Mouse (Mus musculus): Measurements from ENCODE around the gene Clasp1. TPM values are rescaled to one million over a fixed set of nuclear protein-coding genes. Genes with fewer than 3 reads are reported as not detected.

The Clasp1 gene
- total and polyA plus RNA-seq, 3 experiments = 32.0 to 53.2 (median 42.2) TPM

DNA sequence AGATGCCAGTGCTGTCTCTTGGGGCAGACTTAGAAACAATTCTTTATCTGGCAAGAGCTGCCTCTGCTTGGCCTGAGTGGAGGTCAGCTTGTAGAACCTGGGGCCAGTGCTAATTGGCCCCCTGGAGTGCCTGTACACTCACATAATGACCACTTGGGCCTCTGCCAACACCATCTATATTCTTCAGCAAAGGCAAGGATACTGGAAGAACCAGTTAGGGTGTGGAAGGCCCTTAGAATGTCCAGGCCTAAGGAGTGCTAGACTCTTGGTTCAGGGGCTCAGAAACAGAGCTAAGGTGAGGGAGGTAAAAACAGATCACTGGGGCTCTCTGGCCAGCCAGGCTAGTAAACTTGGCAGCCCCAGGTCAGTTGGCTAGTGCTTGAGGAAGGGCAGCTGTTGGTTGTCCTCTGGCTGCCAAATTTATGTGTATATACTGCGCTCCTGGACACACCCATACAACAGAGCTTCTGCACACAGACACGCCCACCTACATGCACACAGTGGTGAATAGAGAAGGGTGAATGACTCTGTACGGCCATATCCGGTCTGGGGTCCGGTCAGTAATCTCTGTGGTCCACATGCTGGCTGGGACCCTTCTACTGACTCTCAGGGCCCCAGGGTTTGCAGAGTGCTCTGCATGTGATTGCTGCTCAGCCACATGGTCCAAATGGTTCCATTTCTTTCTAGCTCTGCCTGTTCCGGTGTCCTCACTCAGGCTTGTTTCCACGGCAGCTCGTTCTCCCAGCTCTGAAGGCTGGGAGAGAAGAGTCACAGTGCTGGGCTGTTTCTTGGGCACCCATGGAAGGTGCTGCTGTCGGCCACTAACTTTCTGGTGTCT is 261.3 kb downstream of the Clasp1 start (continued):
- TF ChIP-seq SIN3A (IDR thresholded peaks at IDR 0.05; ENCODE audit: low read length) = no peak

DNA sequence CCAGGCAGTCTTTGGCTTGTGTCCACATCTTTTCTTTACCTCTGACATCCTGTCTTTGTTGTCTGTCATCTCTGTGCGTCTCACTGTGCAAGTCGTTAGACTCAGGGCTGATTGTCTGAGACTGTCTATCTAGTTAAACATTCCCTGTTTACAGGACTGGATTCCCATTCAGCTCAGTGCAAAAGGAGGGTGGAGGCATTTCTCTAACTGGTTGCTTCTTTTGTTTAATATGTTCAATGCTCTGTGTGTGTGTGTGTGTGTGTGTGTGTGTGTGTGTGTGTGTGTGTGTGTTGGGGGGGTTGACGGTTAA is 261.9 kb downstream of the Clasp1 start:
- Histone ChIP-seq H3K9ac (ENCODE audit: insufficient read depth, low read depth) (no peak overlapping the region), H3K4me1 (ENCODE audit: control insufficient read depth in 1 of 2, insufficient read depth in 2 of 2) (peaks cover 4 to 6% of the 10 kb centered on the region in 2 experiments; a peak in 2 of 4 replicates), H3K9me3 (replicated peaks; ENCODE audit: low read length) (no peaks in the 10 kb centered on the region), H3K4me2 (ENCODE audit: insufficient read depth, low read depth, poor library complexity, severe bottlenecking) (no peak overlapping the region), H3K4me3 (replicated peaks in 1 of 3; ENCODE audit: low read depth in 2 of 3, low read length in 2 of 3, poor library complexity in 1 of 3) (no peak overlapping the region), H3K27ac (ENCODE audit: insufficient read depth, low read depth) (no peak overlapping the region), H3K27me3 (replicated peaks) (no peaks in the 10 kb centered on the region), H3K79me2 (replicated peaks; ENCODE audit: control insufficient read depth, extremely low read depth, insufficient read depth, poor library complexity, severe bottlenecking) (no peaks in the 10 kb centered on the region), H3K36me3 (replicated peaks in 1 of 2; ENCODE audit: control insufficient read depth in 1 of 2, insufficient read depth in 1 of 2, low read length in 1 of 2) (no peaks in the 10 kb centered on the region)
- dilution Hi-C loops (cut with MboI; ENCODE audit: extremely low pct_ligation_motif_present, extremely low pct_unique_long_range_greater_than_20kb, low sequenced_read_pairs) (no loop called here), in situ Hi-C loops (cut with MboI; ENCODE audit: low pct_ligation_motif_present, low pct_unique_long_range_greater_than_20kb, low sequenced_read_pairs) (no loop called here)
- TF ChIP-seq MXI1 (IDR thresholded peaks at IDR 0.05; ENCODE audit: low read depth, low read length) = no peak
- no peak for TF ChIP-seq MYC (IDR thresholded peaks at IDR 0.05; ENCODE audit: low read depth, low read length)
- no peak for TF ChIP-seq CHD1 (IDR thresholded peaks at IDR 0.05; ENCODE audit: low read depth, low read length)
- no peak for TF ChIP-seq MEF2A (IDR thresholded peaks at IDR 0.05; ENCODE audit: borderline replicate concordance, low read depth, low read length)
- TF ChIP-seq NELFE (IDR thresholded peaks at IDR 0.05; ENCODE audit: low read depth, low read length) = no peak
- TF ChIP-seq JUN (IDR thresholded peaks at IDR 0.05; ENCODE audit: insufficient read depth, low read depth, low read length) = no peak
- TF ChIP-seq POLR2A (IDR thresholded peaks at IDR 0.05; ENCODE audit: low read depth, low read length) = no peak
- no peak for TF ChIP-seq HCFC1 (IDR thresholded peaks at IDR 0.05; ENCODE audit: low read depth, low read length)
- no peak for TF ChIP-seq IRF4 (IDR thresholded peaks at IDR 0.05; ENCODE audit: low read depth, low read length)
- no peak for TF ChIP-seq PAX5 (IDR thresholded peaks at IDR 0.05; ENCODE audit: low read length)
- TF ChIP-seq ZKSCAN1 (IDR thresholded peaks at IDR 0.05; ENCODE audit: borderline replicate concordance, low read depth, low read length) = no peak
- TF ChIP-seq MAX (IDR thresholded peaks at IDR 0.05; ENCODE audit: low read length) = no peak
- no peak for TF ChIP-seq ETS1 (conservative IDR thresholded peaks at IDR 0.05; ENCODE audit: low read depth, low read length)
- no peak for TF ChIP-seq RAD21 (IDR thresholded peaks at IDR 0.05; ENCODE audit: low read depth, low read length)
- no peak for TF ChIP-seq KAT2A (IDR thresholded peaks at IDR 0.05; ENCODE audit: insufficient replicate concordance, low read length)
- no peak for DNase-seq (ENCODE audit: extremely low read depth)

GRCm38 (mm10) chr1:118658716-118659115 is 269.9 kb downstream of the Clasp1 start:
- in situ Hi-C loops (cut with MboI; ENCODE audit: low pct_ligation_motif_present, low pct_unique_long_range_greater_than_20kb, low sequenced_read_pairs) (no loop called here), dilution Hi-C loops (cut with MboI; ENCODE audit: extremely low pct_ligation_motif_present, extremely low pct_unique_long_range_greater_than_20kb, low sequenced_read_pairs) (no loop called here)
- Histone ChIP-seq H3K9ac (ENCODE audit: insufficient read depth, low read depth) (no peak overlapping the region), H3K4me3 (replicated peaks in 1 of 3; ENCODE audit: low read depth in 2 of 3, low read length in 2 of 3, poor library complexity in 1 of 3) (no peak overlapping the region), H3K4me1 (ENCODE audit: control insufficient read depth in 1 of 2, insufficient read depth in 2 of 2) (no peaks in the 10 kb centered on the region), H3K36me3 (replicated peaks in 1 of 2; ENCODE audit: control insufficient read depth in 1 of 2, insufficient read depth in 1 of 2, low read length in 1 of 2) (no peaks in the 10 kb centered on the region), H3K27ac (ENCODE audit: insufficient read depth, low read depth) (no peak overlapping the region), H3K27me3 (replicated peaks) (no peaks in the 10 kb centered on the region), H3K79me2 (replicated peaks; ENCODE audit: control insufficient read depth, extremely low read depth, insufficient read depth, poor library complexity, severe bottlenecking) (no peaks in the 10 kb centered on the region), H3K4me2 (ENCODE audit: insufficient read depth, low read depth, poor library complexity, severe bottlenecking) (no peak overlapping the region), H3K9me3 (replicated peaks; ENCODE audit: low read length) (no peaks in the 10 kb centered on the region)
- DNase-seq (ENCODE audit: extremely low read depth) = no peak
- no peak for TF ChIP-seq POLR2AphosphoS2 (IDR thresholded peaks at IDR 0.05; ENCODE audit: low read depth, low read length)
- no peak for TF ChIP-seq RCOR1 (conservative IDR thresholded peaks at IDR 0.05; ENCODE audit: low read depth, low read length)
- TF ChIP-seq USF2 (conservative IDR thresholded peaks at IDR 0.05; ENCODE audit: low read depth, low read length) = no peak
- TF ChIP-seq ZC3H11A (IDR thresholded peaks at IDR 0.05; ENCODE audit: low read depth, low read length) = no peak
- TF ChIP-seq KAT2A (IDR thresholded peaks at IDR 0.05; ENCODE audit: insufficient replicate concordance, low read length) = no peak
- no peak for TF ChIP-seq GABPA (IDR thresholded peaks at IDR 0.05; ENCODE audit: insufficient replicate concordance, low read depth, low read length)
- no peak for TF ChIP-seq TCF12 (IDR thresholded peaks at IDR 0.05; ENCODE audit: low read depth, low read length)
- no peak for TF ChIP-seq USF1 (IDR thresholded peaks at IDR 0.05; ENCODE audit: low read depth, low read length)
- TF ChIP-seq RAD21 (IDR thresholded peaks at IDR 0.05; ENCODE audit: low read depth, low read length) = no peak
- no peak for TF ChIP-seq ZMIZ1 (IDR thresholded peaks at IDR 0.05; ENCODE audit: low read depth, low read length)
- TF ChIP-seq CHD2 (IDR thresholded peaks at IDR 0.05; ENCODE audit: low read length) = no peak
- no peak for TF ChIP-seq ZNF384 (IDR thresholded peaks at IDR 0.05; ENCODE audit: low read depth, low read length)
- TF ChIP-seq MYC (IDR thresholded peaks at IDR 0.05; ENCODE audit: low read depth, low read length) = no peak
- no peak for TF ChIP-seq ETS1 (conservative IDR thresholded peaks at IDR 0.05; ENCODE audit: low read depth, low read length)
- TF ChIP-seq ZKSCAN1 (IDR thresholded peaks at IDR 0.05; ENCODE audit: borderline replicate concordance, low read depth, low read length) = no peak
- no peak for TF ChIP-seq POLR2A (IDR thresholded peaks at IDR 0.05; ENCODE audit: low read depth, low read length)
- no peak for TF ChIP-seq ELF1 (IDR thresholded peaks at IDR 0.05; ENCODE audit: low read depth, low read length)
- TF ChIP-seq MAZ (IDR thresholded peaks at IDR 0.05; ENCODE audit: low read depth, low read length) = no peak
- TF ChIP-seq JUND (conservative IDR thresholded peaks at IDR 0.05; ENCODE audit: low read depth, low read length) = no peak
